Mouse (Mus musculus) neural tube, embryonic 15.5 days (tissue): ENCODE measurements at regions not wholly inside any gene's neighbourhood (a gene's known extent, or its start where the extent isn't known, plus 50 kb on each side); places are given as distances from the start of the nearest gene placed in this dataset.

ENCODE experiments used
- ATAC-seq: fragments of 200-750 bp; cut with Nextera tagmentation; 2 replicates; pipeline ENCODE4 v1.8.0; 2017; ENCODE audit warnings: mild to moderate bottlenecking, moderate TSS enrichment, moderate library complexity; ENCODE audit not compliant: low FRiP score
- H3K27ac ChIP-seq: fragments of 300-500 bp; sonication (generic); replicated peaks from 2 replicates; pipeline ENCODE4 v1.5.1; 2015; ENCODE audit warnings: mild to moderate bottlenecking, inconsistent platforms
- H3K27me3 ChIP-seq: fragments of 300-500 bp; sonication (generic); replicated peaks from 2 replicates; pipeline ENCODE4 v1.6.1; 2015; ENCODE audit warnings: inconsistent platforms
- H3K36me3 ChIP-seq: fragments of 300-500 bp; sonication (generic); 2 replicates; pipeline ENCODE4 v1.6.1; 2015; ENCODE audit warnings: inconsistent platforms
- H3K4me1 ChIP-seq: fragments of 300-500 bp; sonication (generic); 2 replicates; pipeline ENCODE4 v1.6.1; 2015; ENCODE audit warnings: inconsistent platforms
- H3K4me2 ChIP-seq: fragments of 300-500 bp; sonication (generic); 2 replicates; pipeline ENCODE4 v1.6.1; 2015; ENCODE audit warnings: inconsistent platforms, mild to moderate bottlenecking, moderate library complexity
- H3K4me3 ChIP-seq: fragments of 300-500 bp; sonication (generic); replicated peaks from 2 replicates; pipeline ENCODE4 v1.5.1; 2015; ENCODE audit warnings: mild to moderate bottlenecking, inconsistent platforms
- H3K9ac ChIP-seq: fragments of 300-500 bp; sonication (generic); replicated peaks from 2 replicates; pipeline ENCODE4 v1.6.1; 2015; ENCODE audit warnings: mild to moderate bottlenecking, inconsistent platforms
- H3K9me3 ChIP-seq: fragments of 300-500 bp; sonication (generic); replicated peaks from 2 replicates; pipeline ENCODE4 v1.6.1; 2016; ENCODE audit warnings: inconsistent platforms
- WGBS: fragments of 180-500 bp; shearing (Covaris S2); methylation state at CpG from one replicate; pipeline ENCODE4 v1.1.7; 2015; ENCODE audit warnings: mixed read lengths; 5-methylcytosine and 5-hydroxymethylcytosine counted together

DNA sequence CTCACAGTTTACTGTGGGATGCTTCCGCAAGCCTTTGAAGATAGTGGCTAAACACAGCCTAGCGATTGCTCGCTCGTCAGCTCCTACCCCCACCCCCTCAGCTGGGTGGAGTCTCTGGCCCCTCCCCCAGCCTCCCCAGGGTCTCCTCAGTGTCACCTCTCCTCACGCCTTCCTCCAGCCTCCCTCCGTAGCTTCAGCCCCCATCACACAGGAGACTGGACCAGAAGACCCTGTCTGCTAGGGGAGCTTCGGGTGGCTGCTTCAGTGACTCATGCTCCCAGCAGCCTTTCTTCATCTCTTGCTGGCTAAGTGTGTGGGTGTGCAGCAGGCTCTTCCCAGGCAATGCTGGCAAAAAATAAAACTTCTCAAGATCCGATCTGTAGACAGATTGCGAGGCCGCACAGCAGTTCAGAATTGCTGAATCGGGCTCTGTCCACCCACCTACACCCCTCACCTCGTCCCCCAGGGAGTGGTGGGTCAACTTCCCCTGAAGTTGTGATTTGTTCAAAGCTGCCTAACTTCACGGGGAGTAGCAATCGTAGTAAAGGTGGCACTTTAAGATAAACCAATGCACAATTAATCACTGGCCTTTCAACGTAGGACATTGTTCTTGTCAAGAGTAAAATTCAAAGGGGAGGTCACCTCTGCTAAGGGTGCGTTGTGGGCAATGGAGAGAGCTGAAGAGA is 61.2 kb upstream of the Ankrd28 start:
- H3K9ac ChIP-seq = no peak overlapping the region
- peak overlapping the region; percentile 19; the same call in 1 of the 2 replicates for H3K4me3 ChIP-seq
- H3K36me3 ChIP-seq = no peaks in the 10 kb centered on the region
- H3K9me3 ChIP-seq = no peaks in the 10 kb centered on the region
- H3K27ac ChIP-seq = 0 out of 2 replicates have a peak overlapping the region, but pooled peaks have one; percentile 33
- peak overlapping the region; percentile 49 for H3K4me2 ChIP-seq
- H3K4me1 ChIP-seq = peaks cover 9% of the 10 kb centered on the region
- H3K27me3 ChIP-seq = no peaks in the 10 kb centered on the region
- ATAC-seq = no peak; the same call in 1 of the 2 replicates
- 8% methylated on average over 16 of the region's 16 CpGs for WGBS

- no peak for ATAC-seq
- peaks cover 9% of the 10 kb centered on the region for H3K4me1 ChIP-seq
- WGBS = 18% methylated on average over 6 of the region's 6 CpGs
- no peak overlapping the region for H3K27ac ChIP-seq
- no peaks in the 10 kb centered on the region for H3K36me3 ChIP-seq
- no peaks in the 10 kb centered on the region for H3K27me3 ChIP-seq
- no peak overlapping the region for H3K9ac ChIP-seq
- H3K4me2 ChIP-seq = no peak overlapping the region
- no peaks in the 10 kb centered on the region for H3K9me3 ChIP-seq
- H3K4me3 ChIP-seq = no peak overlapping the region
Measured at GRCm38 (mm10) chr14:31892186-31892510, 61.7 kb upstream of the Ankrd28 start.

GRCm38 (mm10) chr14:31896500-31896899 is 66.0 kb upstream of the Ankrd28 start:
- ATAC-seq = no peak
- Histone ChIP-seq H3K27me3 (no peaks in the 10 kb centered on the region), H3K36me3 (no peaks in the 10 kb centered on the region), H3K4me3 (no peak overlapping the region), H3K9ac (no peak overlapping the region), H3K9me3 (no peaks in the 10 kb centered on the region), H3K4me2 (no peak overlapping the region), H3K27ac (no peak overlapping the region), H3K4me1 (peaks cover 7% of the 10 kb centered on the region)
- WGBS = 73% methylated on average over 1 of the region's 1 CpGs

GRCm38 (mm10) chr14:31899504-31899903 is 69.1 kb upstream of the Ankrd28 start:
- Histone ChIP-seq H3K4me2 (no peak overlapping the region), H3K4me1 (0 out of 2 replicates have a peak, but pooled peaks cover 3% of the 10 kb centered on the region), H3K4me3 (no peak overlapping the region), H3K9ac (no peak overlapping the region), H3K9me3 (no peaks in the 10 kb centered on the region), H3K27ac (no peak overlapping the region), H3K36me3 (no peaks in the 10 kb centered on the region), H3K27me3 (no peaks in the 10 kb centered on the region)
- 20% methylated on average over 8 of the region's 8 CpGs for WGBS
- peak; percentile 50 for ATAC-seq

- 0 out of 2 replicates have a peak, but pooled peaks cover 3% of the 10 kb centered on the region for H3K4me1 ChIP-seq
- no peak for ATAC-seq
- H3K27me3 ChIP-seq = no peaks in the 10 kb centered on the region
- no peak overlapping the region for H3K4me3 ChIP-seq
- no peak overlapping the region for H3K4me2 ChIP-seq
- H3K27ac ChIP-seq = 0 out of 2 replicates have a peak overlapping the region, but pooled peaks have one; percentile 29
- 30% methylated on average over 4 of the region's 4 CpGs for WGBS
- H3K9me3 ChIP-seq = no peaks in the 10 kb centered on the region
- H3K9ac ChIP-seq = no peak overlapping the region
- no peaks in the 10 kb centered on the region for H3K36me3 ChIP-seq
Measured at GRCm38 (mm10) chr14:31899906-31900305, 69.5 kb upstream of the Ankrd28 start.

DNA sequence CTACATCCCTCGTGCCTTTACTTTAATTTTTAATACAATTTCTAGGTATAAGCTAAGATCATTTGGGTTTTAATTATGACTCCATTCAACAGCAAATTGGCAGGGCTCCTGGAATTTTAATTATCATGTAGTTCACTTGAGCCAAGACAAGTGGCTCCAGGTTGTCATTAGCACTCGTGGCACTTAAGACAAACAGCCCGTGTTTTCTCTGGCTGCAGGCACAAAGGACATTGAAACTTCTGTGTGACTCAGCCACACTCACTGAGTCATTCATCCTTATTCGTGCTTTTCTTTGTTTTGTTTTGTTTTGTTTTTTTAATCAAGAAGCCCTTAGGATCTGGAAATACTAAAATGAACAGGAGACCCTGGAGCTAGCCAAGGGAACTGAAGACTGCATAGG is 71.5 kb upstream of the Ankrd28 start:
- no peak for ATAC-seq
- no peak overlapping the region for H3K4me2 ChIP-seq
- WGBS = 21% methylated on average over 4 of the region's 4 CpGs
- no peaks in the 10 kb centered on the region for H3K36me3 ChIP-seq
- no peak overlapping the region for H3K9ac ChIP-seq
- H3K27ac ChIP-seq = no peak overlapping the region
- H3K4me1 ChIP-seq = 0 out of 2 replicates have a peak, but pooled peaks cover 3% of the 10 kb centered on the region
- no peak overlapping the region for H3K4me3 ChIP-seq
- H3K27me3 ChIP-seq = no peaks in the 10 kb centered on the region
- H3K9me3 ChIP-seq = no peaks in the 10 kb centered on the region

GRCm38 (mm10) chr14:31903664-31904063 is 73.2 kb upstream of the Ankrd28 start:
- Histone ChIP-seq H3K9ac (no peak overlapping the region), H3K4me2 (no peak overlapping the region), H3K4me3 (no peak overlapping the region), H3K27me3 (no peaks in the 10 kb centered on the region), H3K4me1 (0 out of 2 replicates have a peak, but pooled peaks cover 3% of the 10 kb centered on the region), H3K27ac (no peak overlapping the region), H3K9me3 (no peaks in the 10 kb centered on the region), H3K36me3 (no peaks in the 10 kb centered on the region)
- ATAC-seq = no peak
- 86% methylated on average over 3 of the region's 3 CpGs for WGBS

DNA sequence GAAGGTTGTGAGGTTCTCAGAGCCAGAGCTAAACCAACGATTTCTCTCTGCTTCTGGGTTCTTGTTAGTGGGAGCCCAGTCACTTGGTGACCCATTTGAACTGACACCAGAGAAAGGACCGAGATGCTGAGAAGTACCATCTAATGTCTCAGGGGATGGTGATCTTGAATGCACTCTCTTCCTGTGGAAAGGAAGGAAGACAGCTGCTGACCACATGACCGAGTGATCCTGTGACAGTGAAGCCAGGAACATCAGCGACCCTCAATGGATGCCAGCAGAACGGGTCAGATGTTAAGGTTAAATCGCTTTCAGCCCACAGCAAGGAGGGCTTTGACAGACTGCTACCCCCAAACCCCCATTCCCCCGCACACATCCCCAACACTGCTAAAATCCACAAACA is 78.1 kb upstream of the Ankrd28 start:
- no peak overlapping the region for H3K9ac ChIP-seq
- no peak overlapping the region for H3K4me3 ChIP-seq
- no peaks in the 10 kb centered on the region for H3K9me3 ChIP-seq
- no peaks in the 10 kb centered on the region for H3K4me1 ChIP-seq
- no peaks in the 10 kb centered on the region for H3K27me3 ChIP-seq
- H3K4me2 ChIP-seq = no peak overlapping the region
- 83% methylated on average over 7 of the region's 7 CpGs for WGBS
- no peaks in the 10 kb centered on the region for H3K36me3 ChIP-seq
- ATAC-seq = no peak
- no peak overlapping the region for H3K27ac ChIP-seq

- Histone ChIP-seq H3K4me1 (no peaks in the 10 kb centered on the region), H3K4me2 (no peak overlapping the region), H3K36me3 (no peaks in the 10 kb centered on the region), H3K4me3 (no peak overlapping the region), H3K9me3 (no peaks in the 10 kb centered on the region), H3K9ac (no peak overlapping the region), H3K27ac (no peak overlapping the region), H3K27me3 (no peaks in the 10 kb centered on the region)
- ATAC-seq = no peak
- 73% methylated on average over 4 of the region's 4 CpGs for WGBS
Measured at GRCm38 (mm10) chr14:31909291-31909690, 78.8 kb upstream of the Ankrd28 start.

GRCm38 (mm10) chr14:31910809-31911208 is 80.4 kb upstream of the Ankrd28 start:
- ATAC-seq = no peak
- H3K9me3 ChIP-seq = no peaks in the 10 kb centered on the region
- no peaks in the 10 kb centered on the region for H3K36me3 ChIP-seq
- no peak overlapping the region for H3K9ac ChIP-seq
- no peak overlapping the region for H3K4me2 ChIP-seq
- no peaks in the 10 kb centered on the region for H3K27me3 ChIP-seq
- H3K27ac ChIP-seq = no peak overlapping the region
- 96% methylated on average over 2 of the region's 2 CpGs for WGBS
- H3K4me3 ChIP-seq = no peak overlapping the region
- no peaks in the 10 kb centered on the region for H3K4me1 ChIP-seq

- Histone ChIP-seq H3K4me2 (no peak overlapping the region), H3K4me3 (no peak overlapping the region), H3K4me1 (no peaks in the 10 kb centered on the region), H3K9me3 (no peaks in the 10 kb centered on the region), H3K27ac (no peak overlapping the region), H3K9ac (no peak overlapping the region), H3K27me3 (no peaks in the 10 kb centered on the region), H3K36me3 (no peaks in the 10 kb centered on the region)
- ATAC-seq = no peak
- WGBS = 93% methylated on average over 4 of the region's 4 CpGs
Measured at GRCm38 (mm10) chr14:31918461-31918860, 88.0 kb upstream of the Ankrd28 start.

DNA sequence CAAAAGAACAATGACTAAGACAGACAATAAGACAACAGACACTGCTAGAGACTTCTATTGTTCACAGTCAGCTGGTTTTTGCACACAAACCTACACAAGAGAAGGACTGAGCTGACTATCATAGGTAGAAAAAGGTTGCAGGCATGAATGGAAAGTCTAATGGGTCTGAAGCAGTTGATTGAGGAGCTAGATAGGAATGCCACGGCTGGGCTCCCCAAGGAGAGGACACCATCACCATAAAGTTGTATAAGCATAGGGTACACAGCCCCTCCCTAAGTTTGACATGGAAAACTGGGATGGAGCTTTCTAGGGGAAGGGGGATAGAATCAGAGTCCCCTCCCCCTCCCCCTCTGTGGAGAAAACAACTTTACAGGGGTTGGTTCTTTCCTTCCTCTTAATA is 88.5 kb upstream of the Ankrd28 start:
- no peaks in the 10 kb centered on the region for H3K36me3 ChIP-seq
- no peaks in the 10 kb centered on the region for H3K4me1 ChIP-seq
- no peaks in the 10 kb centered on the region for H3K27me3 ChIP-seq
- no peak overlapping the region for H3K4me2 ChIP-seq
- no peak overlapping the region for H3K9ac ChIP-seq
- no peaks in the 10 kb centered on the region for H3K9me3 ChIP-seq
- no peak overlapping the region for H3K4me3 ChIP-seq
- H3K27ac ChIP-seq = no peak overlapping the region
- ATAC-seq = no peak
- WGBS = 88% methylated on average over 1 of the region's 1 CpGs
